Mouse (Mus musculus) forebrain, embryonic 16.5 days (tissue): ENCODE data around the gene 4921517D22Rik. TPM values are rescaled to one million over a fixed set of nuclear protein-coding genes. Genes with fewer than 3 reads are reported as not detected.

ENCODE experiments used
- ATAC-seq: fragments of 200-750 bp; cut with Nextera tagmentation; 2 replicates; pipeline ENCODE4 v1.8.0; 2017; ENCODE audit warnings: mild to moderate bottlenecking, moderate library complexity
- H3K27ac ChIP-seq: fragments of 300-500 bp; sonication (generic); 2 replicates; pipeline ENCODE4 v1.5.1; 2014; ENCODE audit warnings: low read length, control low read depth
- H3K27me3 ChIP-seq: fragments of 300-500 bp; sonication (generic); replicated peaks from 2 replicates; pipeline ENCODE4 v1.6.1; 2014; ENCODE audit warnings: low read length; ENCODE audit not compliant: control insufficient read depth, insufficient read depth
- H3K36me3 ChIP-seq: fragments of 300-500 bp; sonication (generic); 2 replicates; pipeline ENCODE4 v1.6.1; 2014; ENCODE audit not compliant: control insufficient read depth, insufficient read depth
- H3K4me1 ChIP-seq: fragments of 300-500 bp; sonication (generic); replicated peaks from 2 replicates; pipeline ENCODE4 v1.6.1; 2014; ENCODE audit warnings: low read length; ENCODE audit not compliant: control insufficient read depth, insufficient read depth
- H3K4me2 ChIP-seq: fragments of 300-500 bp; sonication (generic); 2 replicates; pipeline ENCODE4 v1.6.1; 2014; ENCODE audit warnings: mild to moderate bottlenecking, low read length, control low read depth
- H3K4me3 ChIP-seq: fragments of 300-500 bp; sonication (generic); replicated peaks from 2 replicates; pipeline ENCODE4 v1.5.1; 2014; ENCODE audit warnings: mild to moderate bottlenecking, low read length, control low read depth
- H3K9ac ChIP-seq: fragments of 300-500 bp; sonication (generic); replicated peaks from 2 replicates; pipeline ENCODE4 v1.6.1; 2014; ENCODE audit warnings: low read depth, low read length, control low read depth
- H3K9me3 ChIP-seq: fragments of 300-500 bp; sonication (generic); 2 replicates; pipeline ENCODE4 v1.6.1; 2016; ENCODE audit warnings: low read length; ENCODE audit not compliant: control insufficient read depth
- WGBS: fragments of 180-500 bp; shearing (Covaris S2); extraction: QIAGEN DNeasy Blood & Tissue Kit; methylation state at CpG from one replicate; pipeline ENCODE4 v1.1.7; 2014; 5-methylcytosine and 5-hydroxymethylcytosine counted together
- polyA plus RNA-seq: library from polyadenylated mRNA; unstranded; fragments of >200 nt; fragmentation: Nextera tagmentation; extraction: Ambion mirVana; gene quantifications from 2 replicates; pipeline ENCODE4 v1.2.1, GENCODE M21; 2015

The 4921517D22Rik gene
- polyA plus RNA-seq, 1 experiment from 2014 or later, result not detected

DNA sequence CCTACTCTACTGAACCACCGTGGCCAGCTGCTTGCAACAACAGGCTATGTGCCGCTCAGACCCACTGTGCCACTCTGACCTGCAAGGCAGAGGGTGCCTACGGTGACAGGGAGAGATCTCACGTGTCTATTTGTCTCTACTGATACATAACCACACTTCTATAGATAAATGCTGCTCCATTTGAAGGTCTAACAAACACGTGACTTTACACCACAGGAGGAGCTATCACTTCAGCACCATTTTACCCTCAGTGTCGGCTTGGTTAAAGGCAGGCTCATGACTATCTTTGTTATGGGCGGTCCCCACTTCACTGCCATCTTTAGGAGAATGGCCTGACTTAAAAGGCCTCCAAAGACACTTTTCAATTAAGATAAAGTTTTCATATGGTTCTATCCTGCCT lies 11.3 kb downstream of the 4921517D22Rik start:
- Histone ChIP-seq H3K4me2 (no peak overlapping the region), H3K27me3 (no peaks in the 10 kb centered on the region), H3K9ac (no peak overlapping the region), H3K4me3 (no peak overlapping the region), H3K36me3 (no peaks in the 10 kb centered on the region), H3K27ac (no peak overlapping the region), H3K9me3 (no peaks in the 10 kb centered on the region), H3K4me1 (no peaks in the 10 kb centered on the region)
- 42% methylated on average over 7 of the region's 7 CpGs for WGBS
- ATAC-seq, result no peak

DNA sequence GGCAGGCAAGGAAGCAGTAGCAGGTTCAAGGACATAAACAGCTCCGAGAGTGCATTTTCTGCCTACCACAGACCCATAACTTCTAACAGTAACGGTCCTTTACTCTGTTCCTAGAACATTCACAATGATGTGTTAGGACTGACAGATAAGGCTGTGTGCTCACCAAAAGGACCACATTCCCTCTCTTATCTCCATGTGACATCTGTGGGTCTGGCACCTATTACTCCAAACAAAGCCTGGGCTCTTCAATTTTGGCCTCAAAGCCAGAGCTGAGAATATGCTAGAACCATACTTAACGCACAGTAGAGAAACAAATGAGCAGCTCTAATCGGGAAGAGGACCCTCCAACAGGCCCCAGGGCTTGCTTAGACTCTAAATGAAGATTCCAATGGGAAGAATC lies 14.0 kb downstream of the 4921517D22Rik start:
- H3K4me3 ChIP-seq, result no peak overlapping the region
- H3K27ac ChIP-seq, result no peak overlapping the region
- H3K27me3 ChIP-seq, result no peaks in the 10 kb centered on the region
- H3K9ac ChIP-seq, result no peak overlapping the region
- no peaks in the 10 kb centered on the region for H3K4me1 ChIP-seq
- no peaks in the 10 kb centered on the region for H3K9me3 ChIP-seq
- WGBS, result 77% methylated on average over 4 of the region's 4 CpGs
- H3K36me3 ChIP-seq, result no peaks in the 10 kb centered on the region
- ATAC-seq, result no peak
- H3K4me2 ChIP-seq, result no peak overlapping the region

DNA sequence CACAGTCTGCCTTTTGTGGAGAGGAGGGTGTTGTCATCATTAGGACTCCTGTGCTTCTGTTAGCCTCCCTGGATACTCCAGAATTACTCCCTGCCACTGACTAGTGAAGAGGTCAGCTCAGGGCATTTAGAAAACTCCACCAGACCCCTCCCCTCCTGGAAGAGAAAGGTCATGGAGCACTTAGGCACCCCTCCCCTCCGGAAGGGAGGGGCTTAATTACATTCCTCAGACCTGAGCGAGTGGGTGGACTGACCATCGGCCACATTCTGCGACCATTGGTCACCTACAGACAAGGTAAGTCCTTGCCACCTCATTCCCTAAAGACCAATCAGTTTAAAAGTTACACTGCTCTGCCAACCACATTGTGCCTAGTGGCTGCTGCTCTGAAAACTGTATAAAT lies 14.6 kb downstream of the 4921517D22Rik start:
- H3K27ac ChIP-seq, result no peak overlapping the region
- 64% methylated on average over 4 of the region's 4 CpGs for WGBS

DNA sequence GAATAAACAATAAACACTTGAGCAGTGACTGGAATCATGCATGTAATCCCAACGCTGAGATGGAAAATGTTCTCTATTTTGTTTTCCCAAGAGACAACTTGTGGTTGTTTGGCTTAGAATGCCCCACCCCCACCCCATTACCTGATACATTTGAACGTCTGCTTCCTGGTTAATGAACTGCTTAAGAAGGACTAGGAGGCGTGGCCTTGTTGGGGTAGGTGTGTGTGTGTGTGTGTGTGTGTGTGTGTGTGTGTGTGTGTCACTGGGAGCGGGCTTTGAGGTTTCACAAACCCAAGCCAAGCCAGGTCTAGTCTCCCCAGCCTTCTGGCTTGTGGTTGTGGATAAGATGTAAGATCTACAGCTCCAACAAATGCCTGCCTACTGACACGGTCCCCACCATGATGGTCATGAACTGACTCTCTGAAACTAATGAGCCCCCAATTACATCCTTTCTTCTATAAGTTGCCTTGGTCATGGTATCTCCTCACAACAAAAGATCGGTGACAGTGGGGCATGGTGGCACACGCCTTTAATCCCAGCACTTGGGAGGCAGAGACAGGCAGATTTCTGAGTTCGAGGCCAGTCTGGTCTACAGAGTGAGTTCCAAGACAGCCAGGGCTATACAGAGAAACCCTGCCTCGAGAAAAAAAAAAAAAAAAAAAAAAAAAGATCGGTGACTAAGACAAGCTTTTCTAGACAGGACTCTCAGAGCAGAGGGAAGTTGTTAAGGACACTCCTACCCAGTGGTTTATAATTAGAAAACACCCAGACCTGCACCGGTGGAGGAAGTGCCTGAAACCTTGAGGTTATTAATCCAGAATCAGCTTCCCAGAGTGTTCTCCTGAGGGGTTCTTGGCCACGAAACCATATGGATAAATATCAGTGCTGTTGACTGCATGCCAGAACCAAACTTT lies 17.3 kb downstream of the 4921517D22Rik start:
- Histone ChIP-seq H3K4me1 (peaks cover 20% of the 10 kb centered on the region), H3K27ac (no peak overlapping the region), H3K4me2 (no peak overlapping the region), H3K9ac (no peak overlapping the region), H3K4me3 (no peak overlapping the region), H3K27me3 (no peaks in the 10 kb centered on the region), H3K9me3 (no peaks in the 10 kb centered on the region), H3K36me3 (no peaks in the 10 kb centered on the region)
- no peak for ATAC-seq
- 85% methylated on average over 12 of the region's 12 CpGs for WGBS

More for the DNA sequence above, 14.6 kb downstream of the 4921517D22Rik start:
- Histone ChIP-seq H3K9ac (no peak overlapping the region), H3K9me3 (no peaks in the 10 kb centered on the region), H3K36me3 (no peaks in the 10 kb centered on the region), H3K4me3 (no peak overlapping the region), H3K4me2 (no peak overlapping the region), H3K4me1 (no peaks in the 10 kb centered on the region; the same call in 1 of the 2 replicates), H3K27me3 (no peaks in the 10 kb centered on the region)
- ATAC-seq, result no peak

DNA sequence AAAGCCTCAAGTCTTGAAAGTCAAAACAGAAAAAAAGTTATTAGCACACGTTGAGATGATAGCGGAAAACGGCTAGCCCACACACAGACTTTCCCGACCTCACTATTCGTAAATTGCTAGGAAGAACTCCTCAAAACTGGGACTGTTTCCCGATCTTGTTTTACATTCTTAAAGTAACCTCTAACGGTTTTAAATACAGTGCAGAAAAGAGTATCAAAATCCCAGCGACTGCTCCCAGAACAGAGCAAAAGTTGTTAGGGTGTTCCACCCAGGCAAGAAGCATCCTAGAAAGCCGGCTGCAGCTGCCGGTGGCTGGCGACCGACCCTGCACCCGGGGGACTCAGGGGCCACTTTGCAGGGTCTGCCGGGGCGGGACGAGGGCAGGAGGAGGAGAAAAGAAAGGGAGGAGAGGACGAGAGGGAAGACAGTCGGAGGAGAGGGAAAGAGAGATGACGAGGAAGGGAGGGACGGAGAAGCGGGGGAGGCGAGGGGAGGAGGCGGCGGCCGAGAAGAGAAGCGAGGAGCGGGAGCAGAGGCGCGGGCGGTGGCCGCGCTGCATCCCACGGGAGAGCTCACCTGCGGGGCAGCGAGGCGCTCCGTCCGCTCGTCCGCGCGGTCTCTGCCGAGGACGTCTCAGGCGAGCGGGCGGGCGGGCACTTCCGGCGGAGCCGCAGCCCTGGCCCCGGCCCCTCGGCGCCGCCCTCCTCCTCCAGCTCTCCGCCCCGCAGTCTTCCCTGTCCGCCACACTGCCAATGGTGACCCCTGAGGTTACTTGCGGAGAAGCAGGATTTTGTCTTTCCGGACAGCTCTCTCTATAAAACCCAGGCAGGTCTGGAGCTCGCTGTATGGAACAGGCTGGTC lies 18.5 kb downstream of the 4921517D22Rik start, which contains the start of gene Golm1:
TSS of gene Golm1 (minus strand) at position 661 of the 861 bp plus-strand sequence.
- H3K27me3 ChIP-seq, result no peaks in the 10 kb centered on the region

DNA sequence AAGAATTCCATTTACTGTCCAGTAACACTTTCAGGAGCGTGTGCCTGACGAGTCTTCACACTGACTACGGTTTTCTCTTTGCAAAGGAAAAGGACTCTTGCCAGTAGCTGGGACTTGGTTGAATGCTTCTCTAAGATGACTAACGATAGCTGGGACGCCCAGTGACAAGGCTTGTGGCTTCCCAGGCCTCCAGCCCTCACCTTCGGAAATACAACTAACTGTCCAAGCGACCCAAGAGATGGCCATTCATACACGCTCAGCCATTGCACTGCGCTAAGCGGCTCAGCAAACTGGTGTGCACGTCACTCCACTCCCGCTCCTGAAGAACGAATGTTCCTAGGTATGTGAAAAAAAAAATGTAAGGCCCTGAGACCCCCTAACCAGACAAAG lies 19.2 kb downstream of the 4921517D22Rik start:
- Histone ChIP-seq H3K36me3 (no peaks in the 10 kb centered on the region), H3K9ac (peak overlapping the region; percentile 85), H3K27me3 (no peaks in the 10 kb centered on the region), H3K4me1 (peaks cover 22% of the 10 kb centered on the region), H3K27ac (peak overlapping the region; percentile 85), H3K4me2 (peak overlapping the region; percentile 59), H3K4me3 (peak overlapping the region; percentile 74), H3K9me3 (no peaks in the 10 kb centered on the region)
- WGBS, result under 1% methylated on average over 13 of the region's 13 CpGs
- ATAC-seq, result 0 out of 2 replicates have a peak, but pooled peaks have one; percentile 24

More for the DNA sequence above, 18.5 kb downstream of the 4921517D22Rik start, which contains the start of gene Golm1:
- peak within 1 kb of the TSS; percentile 59 for H3K4me2 ChIP-seq
- no peaks in the 10 kb centered on the region for H3K9me3 ChIP-seq
- peak within 1 kb of the TSS; percentile 85 for H3K27ac ChIP-seq
- peak; percentile 77 for ATAC-seq
- peak within 1 kb of the TSS; percentile 74 for H3K4me3 ChIP-seq
- no peaks in the 10 kb centered on the region for H3K36me3 ChIP-seq
- under 1% methylated on average over 41 of the region's 61 CpGs for WGBS
- peak within 1 kb of the TSS; percentile 85 for H3K9ac ChIP-seq
- H3K4me1 ChIP-seq, result peaks cover 22% of the 10 kb centered on the region

DNA sequence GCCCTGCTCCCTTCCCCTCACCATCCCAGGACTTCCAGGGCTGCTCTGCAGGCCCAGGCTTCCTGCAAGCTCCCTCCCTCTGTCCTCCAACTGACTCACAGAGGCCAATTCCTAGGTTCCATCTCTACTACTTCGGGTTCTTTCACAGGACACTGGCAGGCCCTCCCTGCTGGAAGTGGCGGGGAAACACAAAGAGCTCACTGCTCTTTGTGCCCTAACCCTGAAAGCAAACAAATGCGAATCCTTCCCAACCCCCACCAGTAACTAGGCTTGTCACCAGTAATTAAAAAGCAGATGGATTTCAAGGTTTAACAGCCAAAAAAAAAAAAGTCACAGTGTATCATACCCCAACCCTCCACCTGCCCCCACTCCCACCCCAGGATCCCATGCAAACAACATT lies 19.7 kb downstream of the 4921517D22Rik start:
- WGBS, result 1% methylated on average over 3 of the region's 3 CpGs
- ATAC-seq, result peak; percentile 13; the same call in 1 of the 2 replicates
- peak overlapping the region; percentile 85 for H3K27ac ChIP-seq
- no peaks in the 10 kb centered on the region for H3K27me3 ChIP-seq
- H3K4me3 ChIP-seq, result peak overlapping the region; percentile 74
- peak overlapping the region; percentile 59 for H3K4me2 ChIP-seq
- H3K9me3 ChIP-seq, result no peaks in the 10 kb centered on the region
- H3K4me1 ChIP-seq, result peaks cover 22% of the 10 kb centered on the region
- no peaks in the 10 kb centered on the region for H3K36me3 ChIP-seq
- H3K9ac ChIP-seq, result peak overlapping the region; percentile 85

DNA sequence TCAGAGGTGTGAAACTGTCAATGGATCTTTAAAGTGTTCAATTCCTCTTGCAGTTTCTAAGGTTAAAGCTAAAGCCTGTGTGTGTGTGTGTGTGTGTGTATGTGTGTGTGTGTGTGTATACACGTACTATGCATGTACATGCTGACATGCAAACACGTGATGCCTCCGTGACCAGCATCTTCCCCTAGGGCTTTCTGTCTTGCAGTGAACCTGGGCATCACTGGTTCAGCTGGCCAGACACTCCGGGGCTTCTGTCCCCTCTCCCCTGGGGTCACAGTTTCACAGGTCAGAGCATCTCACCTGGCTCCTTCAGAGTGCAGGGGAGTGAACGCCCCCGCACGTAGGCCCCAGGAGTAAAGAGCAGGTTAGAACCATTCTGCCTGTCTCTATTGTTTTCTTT lies 20.3 kb downstream of the 4921517D22Rik start:
- Histone ChIP-seq H3K36me3 (no peaks in the 10 kb centered on the region), H3K4me2 (peak overlapping the region; percentile 59), H3K9me3 (no peaks in the 10 kb centered on the region), H3K9ac (peak overlapping the region; percentile 58), H3K4me1 (peaks cover 22% of the 10 kb centered on the region), H3K4me3 (peak overlapping the region; percentile 35), H3K27me3 (no peaks in the 10 kb centered on the region), H3K27ac (peak overlapping the region; percentile 62)
- 13% methylated on average over 7 of the region's 7 CpGs for WGBS
- no peak for ATAC-seq

DNA sequence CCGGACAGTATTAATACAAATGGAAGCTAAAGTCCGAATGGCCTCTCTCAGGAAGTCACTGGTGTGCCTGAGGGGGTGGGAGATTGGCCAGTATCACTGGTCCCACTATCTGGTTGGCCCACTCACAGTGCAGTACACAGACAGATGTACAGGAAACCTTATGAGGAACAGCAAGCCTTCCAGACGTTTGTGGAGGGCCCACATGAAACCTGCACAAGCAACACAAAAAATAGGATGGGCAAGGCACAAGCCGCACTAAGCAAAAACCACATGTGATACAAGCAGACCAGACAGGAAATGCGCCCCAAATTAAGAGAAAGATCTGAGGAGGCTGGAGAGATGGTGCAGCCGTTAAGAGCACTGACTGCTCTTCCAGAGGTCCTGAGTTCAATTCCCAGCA lies 21.7 kb downstream of the 4921517D22Rik start:
- Histone ChIP-seq H3K4me1 (peaks cover 25% of the 10 kb centered on the region), H3K4me3 (no peak overlapping the region), H3K36me3 (no peaks in the 10 kb centered on the region), H3K9me3 (no peaks in the 10 kb centered on the region), H3K4me2 (0 out of 2 replicates have a peak overlapping the region, but pooled peaks have one; percentile 1), H3K27ac (peak overlapping the region; percentile 16; the same call in 1 of the 2 replicates), H3K27me3 (no peaks in the 10 kb centered on the region), H3K9ac (no peak overlapping the region)
- WGBS, result 76% methylated on average over 6 of the region's 6 CpGs
- ATAC-seq, result no peak
